Mouse (Mus musculus): ENCODE measurements around the gene Npcd.

Gene Npcd

DNA sequence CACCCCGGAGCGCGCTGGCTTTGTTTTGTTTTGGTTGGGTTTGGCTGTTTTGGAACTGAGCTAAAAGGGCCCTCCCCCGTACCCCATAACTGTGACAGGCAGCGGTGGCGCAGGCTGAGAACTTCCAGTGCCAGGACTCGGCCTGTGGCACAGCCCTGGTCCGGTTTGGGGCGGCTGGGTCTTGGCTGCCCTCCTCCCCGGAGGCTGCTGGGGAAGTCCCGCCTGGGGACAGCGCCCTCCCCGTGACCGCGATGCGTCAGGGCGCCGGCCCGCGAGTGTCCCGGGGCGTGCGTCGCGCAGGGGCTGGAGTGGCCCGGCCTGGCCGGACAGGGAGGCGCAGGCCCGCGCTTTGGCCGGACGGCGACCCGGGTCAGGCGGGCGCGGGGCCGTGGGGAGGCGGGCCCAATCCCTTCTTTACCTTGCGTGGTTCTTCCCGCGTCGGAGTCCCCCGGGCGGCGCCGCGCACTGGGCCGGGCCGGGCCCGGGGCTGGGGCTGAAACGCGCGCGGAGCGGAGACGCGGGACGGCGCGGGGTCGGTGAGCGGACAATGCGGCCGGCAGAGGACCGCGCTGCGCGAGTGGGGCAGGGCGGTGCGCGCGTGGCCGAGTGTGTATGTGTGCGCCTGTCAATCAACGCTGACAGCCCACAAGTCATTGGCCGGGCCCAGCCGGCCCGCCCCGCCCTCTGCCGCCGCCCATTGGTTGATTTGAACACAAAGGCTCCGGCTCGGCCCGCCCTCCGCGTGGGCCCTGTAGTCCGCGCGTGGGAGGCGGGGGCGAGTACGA is 91.9 kb downstream of the Npcd start, which contains the start of gene Sun2:
TSS of gene Sun2 (minus strand) at position 616 of the 785 bp plus-strand sequence.
- DNase-seq (ENCODE audit: low spot score), result peak; percentile 93

DNA sequence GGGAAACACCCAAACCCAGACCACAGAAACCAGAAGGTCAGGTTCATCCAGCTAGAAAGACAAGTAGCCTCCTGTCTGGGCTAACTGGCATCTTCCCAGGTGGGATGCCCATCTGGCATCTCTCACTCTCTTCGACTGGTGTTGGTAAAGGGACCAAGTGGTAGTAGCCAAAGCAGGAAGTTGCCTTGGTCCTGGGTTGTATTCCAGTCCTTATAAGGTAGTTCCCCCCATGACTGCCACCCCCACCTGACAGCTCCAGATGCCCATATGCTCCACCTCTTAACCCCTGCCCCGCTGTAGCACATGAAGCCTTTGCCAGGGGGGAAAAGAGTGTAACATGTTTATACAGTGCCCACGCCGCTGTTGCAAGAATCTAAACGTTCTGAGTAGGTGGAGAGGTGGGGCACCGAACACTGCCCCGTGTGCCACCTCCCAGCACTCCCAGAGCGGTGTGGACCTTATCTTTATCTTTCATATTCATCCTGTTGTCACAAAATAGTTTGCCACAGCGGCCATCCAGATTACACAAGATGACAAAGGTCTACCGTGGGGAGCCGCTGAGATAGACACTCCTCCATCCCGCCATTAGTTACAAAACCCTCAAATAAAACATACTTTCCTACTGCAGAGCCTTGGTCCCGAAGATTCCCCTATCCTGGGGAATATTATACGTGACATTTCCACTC is 92.7 kb downstream of the Npcd start:
- DNase-seq (ENCODE audit: low spot score), result no peak

DNA sequence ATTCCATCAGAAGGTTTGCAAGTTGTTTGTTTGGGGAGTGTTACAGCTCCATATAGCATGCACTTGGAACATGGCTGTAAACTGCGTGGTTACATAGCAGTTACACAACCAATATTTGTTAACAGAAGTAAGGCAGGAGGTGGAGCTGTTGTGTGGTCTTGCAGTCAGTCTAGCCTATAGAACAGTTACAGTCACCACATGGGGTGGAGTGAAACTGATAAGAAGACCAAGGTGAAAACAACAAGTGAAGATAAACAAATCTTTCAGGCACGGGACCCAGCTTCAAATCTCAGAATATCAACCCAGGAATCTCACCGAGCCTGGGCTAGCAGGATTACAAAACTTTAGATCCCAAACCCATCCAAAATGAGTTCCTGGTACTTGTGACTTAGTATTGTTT is 93.3 kb downstream of the Npcd start:
- no peak for DNase-seq (ENCODE audit: low spot score)
